Mouse (Mus musculus): ENCODE measurements around the gene Gm10720.
"Not testable (repeated sequence)": the region's sequence is repeated elsewhere in the genome, so short reads cannot be mapped to it uniquely, and the experiment has no call there.

The Gm10720 gene

GRCm38 (mm10) chr9:3025653-3026052 lies 10.2 kb downstream of the Gm10720 start:
- DNase-seq (ENCODE audit: low spot score in 2 of 2), result peak; percentile 56 to 77

GRCm38 (mm10) chr9:3026136-3026535 lies 10.7 kb downstream of the Gm10720 start:
- DNase-seq (ENCODE audit: low spot score in 2 of 2), result not testable (repeated sequence)

GRCm38 (mm10) chr9:3026741-3027140 lies 11.3 kb downstream of the Gm10720 start:
- not testable (repeated sequence) for DNase-seq (ENCODE audit: low spot score in 2 of 2)

GRCm38 (mm10) chr9:3027200-3027599 lies 11.7 kb downstream of the Gm10720 start:
- DNase-seq (ENCODE audit: low spot score in 2 of 2), result not testable (repeated sequence)

DNA sequence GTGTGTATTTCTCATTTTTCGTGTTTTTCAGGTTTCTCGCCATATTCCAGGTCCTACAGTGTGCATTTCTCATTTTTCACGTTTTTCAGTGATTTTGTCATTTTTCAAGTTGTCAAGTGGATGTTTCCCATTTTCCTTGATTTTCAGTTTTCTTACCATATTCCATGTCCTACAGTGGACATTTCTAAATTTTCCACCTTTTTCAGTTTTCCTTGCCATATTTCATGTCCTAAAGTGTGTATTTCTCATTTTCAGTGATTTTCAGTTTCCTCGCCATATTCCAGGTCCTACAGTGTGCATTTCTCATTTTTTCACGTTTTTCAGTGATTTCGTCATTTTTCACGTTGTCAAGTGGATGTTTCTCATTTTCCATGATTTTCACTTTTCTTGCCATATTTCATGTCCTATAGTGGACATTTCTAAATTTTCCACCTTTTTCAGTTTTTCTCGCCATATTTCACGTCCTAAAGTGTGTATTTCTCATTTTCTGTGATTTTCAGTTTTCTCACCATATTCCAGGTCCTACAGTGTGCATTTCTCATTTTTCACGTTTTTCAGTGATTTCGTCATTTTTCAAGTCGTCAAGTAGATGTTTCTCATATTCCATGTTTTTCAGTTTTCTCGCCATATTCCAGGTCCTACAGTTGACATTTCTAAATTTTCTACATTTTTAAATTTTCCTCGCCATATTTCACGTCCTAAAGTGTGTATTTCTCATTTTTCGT lies 14.0 kb downstream of the Gm10720 start:
- DNase-seq (ENCODE audit: low spot score in 2 of 2), result peak in 1 of 2 experiments; percentile 62

- not testable (repeated sequence) for DNase-seq (ENCODE audit: low spot score in 2 of 2)
Observed at GRCm38 (mm10) chr9:3030677-3031318, 15.3 kb downstream of the Gm10720 start.

- DNase-seq (ENCODE audit: low spot score in 2 of 2), result not testable (repeated sequence)
Observed at GRCm38 (mm10) chr9:3034299-3034698, 18.8 kb downstream of the Gm10720 start, which contains the start of gene Gm17535. TSS of gene Gm17535 (plus strand) at chr9:3034599.

GRCm38 (mm10) chr9:3036577-3036976 lies 21.1 kb downstream of the Gm10720 start, which contains the start of gene Gm10715:
TSS of gene Gm10715 (plus strand) at chr9:3036877.
- DNase-seq (ENCODE audit: low spot score in 2 of 2), result not testable (repeated sequence)

- not testable (repeated sequence) for DNase-seq (ENCODE audit: low spot score in 2 of 2)
Observed at GRCm38 (mm10) chr9:3038161-3038560, 22.7 kb downstream of the Gm10720 start.

All from frontal cortex, postnatal 10 days (tissue).